Mouse (Mus musculus) lung, adult 2 months (tissue): ENCODE results near the gene Gm1113.

Experiments used
- CTCF ChIP-seq: fragments of 200-500 bp; IDR thresholded peaks from 2 replicates; pipeline ENCODE4 v1.5.1; 2011; ENCODE audit warnings: mild to moderate bottlenecking, low read length, control low read depth; ENCODE audit not compliant: insufficient read depth
- POLR2A ChIP-seq: fragments of 200-500 bp; IDR thresholded peaks from 2 replicates; pipeline ENCODE4 v1.6.1; 2011; ENCODE audit warnings: low read depth, mild to moderate bottlenecking, control low read depth, low read length, borderline replicate concordance; ENCODE audit errors: extremely low read depth

DNA sequence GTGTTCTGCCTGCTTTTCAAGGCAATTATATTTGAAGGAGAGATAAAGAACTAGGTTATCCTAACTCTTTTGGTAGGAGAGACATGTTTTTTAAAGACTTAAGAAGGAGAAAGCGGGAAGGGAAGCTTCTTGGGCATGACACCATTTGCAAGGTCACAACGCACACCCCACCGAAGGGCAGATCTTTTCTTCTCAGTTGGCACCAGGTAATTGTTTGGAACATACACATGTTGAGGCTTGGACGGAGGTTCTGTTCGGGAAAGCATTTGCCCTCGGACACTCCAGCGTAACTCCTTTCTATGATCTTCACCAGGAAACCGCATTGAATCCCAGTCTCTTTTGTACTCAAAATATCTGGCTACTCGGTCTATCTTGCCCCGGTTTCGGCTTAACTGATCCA, 43.0 kb upstream of the Gm1113 start:
- TF ChIP-seq CTCF (no peak), POLR2A (no peak)
